Mouse (Mus musculus): Measurements from ENCODE around the gene Olfr159. TPM values are rescaled to one million over a fixed set of nuclear protein-coding genes. Genes with fewer than 3 reads are reported as not detected.
A peak's percentile ranks its signal among the peaks of the same experiment; 100 is the strongest.

Olfr159 gene
- polyA plus RNA-seq, 1 experiment from 2014 or later: not detected

DNA sequence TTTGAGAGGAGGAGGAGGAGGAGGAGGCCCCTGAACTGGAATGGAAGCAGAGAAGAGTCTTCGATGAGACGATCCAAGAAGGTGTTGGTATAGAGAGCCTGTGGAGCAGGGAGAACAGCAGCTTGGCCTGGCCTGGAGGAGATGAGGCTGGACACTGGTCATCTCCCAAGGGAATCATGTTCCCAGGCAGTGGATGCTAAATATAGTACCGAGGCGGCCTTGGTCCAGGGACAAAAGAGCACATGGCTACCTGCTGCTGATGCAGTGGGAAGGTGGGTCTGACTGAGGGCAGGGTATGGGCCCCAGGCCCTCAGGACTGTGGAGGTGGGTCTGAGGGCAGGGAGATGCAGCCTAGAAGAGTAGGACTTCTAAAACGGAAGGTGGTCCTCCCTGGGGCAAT, 37.6 kb downstream of the Olfr159 start:
- H3K9me3 ChIP-seq (ENCODE audit: control insufficient read depth, low read length): no peaks in the 10 kb centered on the region
- no peak overlapping the region for H3K9ac ChIP-seq (replicated peaks; ENCODE audit: low read depth, low read length)
- H3K27ac ChIP-seq (ENCODE audit: low read length): no peak overlapping the region
- no peak overlapping the region for H3K4me2 ChIP-seq (ENCODE audit: low read length)
- no peaks in the 10 kb centered on the region for H3K36me3 ChIP-seq (ENCODE audit: control insufficient read depth, insufficient read depth)
- no peaks in the 10 kb centered on the region for H3K4me1 ChIP-seq (replicated peaks; ENCODE audit: control insufficient read depth, insufficient read depth, low read length)
- H3K27me3 ChIP-seq (replicated peaks; ENCODE audit: control insufficient read depth, insufficient read depth, low read length): no peaks in the 10 kb centered on the region
- WGBS: 78% methylated on average over 5 of the region's 5 CpGs
- ATAC-seq: no peak
- H3K4me3 ChIP-seq (replicated peaks; ENCODE audit: low read length): no peak overlapping the region

DNA sequence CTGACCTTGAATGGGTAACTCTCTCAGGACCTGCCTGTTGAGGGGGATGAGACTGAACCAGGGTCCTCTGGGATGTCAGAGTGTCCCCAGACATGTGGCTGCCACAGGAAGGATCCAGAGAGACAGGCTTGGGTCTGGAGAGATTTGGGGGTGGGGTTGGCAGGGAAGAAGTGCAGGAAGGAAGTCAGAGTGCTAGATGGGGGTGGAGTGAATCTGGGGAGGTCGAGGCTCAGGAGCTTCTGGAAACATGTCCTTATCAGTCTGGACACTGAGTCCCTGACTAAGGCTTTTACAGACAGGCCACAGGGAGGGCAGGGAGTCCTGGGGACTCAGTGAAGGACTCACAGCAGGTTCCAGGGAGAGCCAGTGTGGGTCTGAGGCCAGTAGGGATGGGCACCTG, 38.6 kb downstream of the Olfr159 start:
- no peak overlapping the region for H3K4me2 ChIP-seq (ENCODE audit: low read length)
- H3K9me3 ChIP-seq (ENCODE audit: control insufficient read depth, low read length): no peaks in the 10 kb centered on the region
- no peak overlapping the region for H3K4me3 ChIP-seq (replicated peaks; ENCODE audit: low read length)
- ATAC-seq: no peak
- no peaks in the 10 kb centered on the region for H3K36me3 ChIP-seq (ENCODE audit: control insufficient read depth, insufficient read depth)
- no peak overlapping the region for H3K27ac ChIP-seq (ENCODE audit: low read length)
- H3K9ac ChIP-seq (replicated peaks; ENCODE audit: low read depth, low read length): no peak overlapping the region
- no peaks in the 10 kb centered on the region for H3K4me1 ChIP-seq (replicated peaks; ENCODE audit: control insufficient read depth, insufficient read depth, low read length)
- no peaks in the 10 kb centered on the region for H3K27me3 ChIP-seq (replicated peaks; ENCODE audit: control insufficient read depth, insufficient read depth, low read length)
- WGBS: 7% methylated on average over 1 of the region's 1 CpGs

GRCm38 (mm10) chr4:43730750-43731297, 40.0 kb downstream of the Olfr159 start:
- no peak overlapping the region for H3K9ac ChIP-seq (replicated peaks; ENCODE audit: low read depth, low read length)
- ATAC-seq: no peak
- H3K36me3 ChIP-seq (ENCODE audit: control insufficient read depth, insufficient read depth): no peaks in the 10 kb centered on the region
- H3K4me1 ChIP-seq (replicated peaks; ENCODE audit: control insufficient read depth, insufficient read depth, low read length): no peaks in the 10 kb centered on the region
- H3K4me2 ChIP-seq (ENCODE audit: low read length): no peak overlapping the region
- H3K27me3 ChIP-seq (replicated peaks; ENCODE audit: control insufficient read depth, insufficient read depth, low read length): no peaks in the 10 kb centered on the region
- H3K4me3 ChIP-seq (replicated peaks; ENCODE audit: low read length): no peak overlapping the region
- no peak overlapping the region for H3K27ac ChIP-seq (ENCODE audit: low read length)
- WGBS: 78% methylated on average over 21 of the region's 21 CpGs
- H3K9me3 ChIP-seq (ENCODE audit: control insufficient read depth, low read length): no peaks in the 10 kb centered on the region

GRCm38 (mm10) chr4:43729794-43730550, 40.8 kb downstream of the Olfr159 start, which contains the start of gene Spaar:
Gene Spaar (plus strand): TSS chr4:43730034.
- no peaks in the 10 kb centered on the region for H3K4me1 ChIP-seq (replicated peaks; ENCODE audit: control insufficient read depth, insufficient read depth, low read length)
- ATAC-seq: no peak
- no peak within 1 kb of the TSS for H3K27ac ChIP-seq (ENCODE audit: low read length)
- no peak within 1 kb of the TSS for H3K4me2 ChIP-seq (ENCODE audit: low read length)
- H3K4me3 ChIP-seq (replicated peaks; ENCODE audit: low read length): no peak within 1 kb of the TSS
- no peaks in the 10 kb centered on the region for H3K9me3 ChIP-seq (ENCODE audit: control insufficient read depth, low read length)
- no peaks in the 10 kb centered on the region for H3K36me3 ChIP-seq (ENCODE audit: control insufficient read depth, insufficient read depth)
- 79% methylated on average over 14 of the region's 14 CpGs for WGBS
- H3K27me3 ChIP-seq (replicated peaks; ENCODE audit: control insufficient read depth, insufficient read depth, low read length): no peaks in the 10 kb centered on the region
- H3K9ac ChIP-seq (replicated peaks; ENCODE audit: low read depth, low read length): no peak within 1 kb of the TSS

- H3K27me3 ChIP-seq (replicated peaks; ENCODE audit: control insufficient read depth, insufficient read depth, low read length): no peaks in the 10 kb centered on the region
- H3K4me3 ChIP-seq (replicated peaks; ENCODE audit: low read length): no peak overlapping the region
- ATAC-seq: no peak
- no peak overlapping the region for H3K9ac ChIP-seq (replicated peaks; ENCODE audit: low read depth, low read length)
- H3K4me1 ChIP-seq (replicated peaks; ENCODE audit: control insufficient read depth, insufficient read depth, low read length): no peaks in the 10 kb centered on the region
- no peaks in the 10 kb centered on the region for H3K36me3 ChIP-seq (ENCODE audit: control insufficient read depth, insufficient read depth)
- WGBS: 87% methylated on average over 3 of the region's 3 CpGs
- no peaks in the 10 kb centered on the region for H3K9me3 ChIP-seq (ENCODE audit: control insufficient read depth, low read length)
- no peak overlapping the region for H3K27ac ChIP-seq (ENCODE audit: low read length)
- no peak overlapping the region for H3K4me2 ChIP-seq (ENCODE audit: low read length)
Observed at GRCm38 (mm10) chr4:43729126-43729525, 41.7 kb downstream of the Olfr159 start.

GRCm38 (mm10) chr4:43728576-43728954, 42.2 kb downstream of the Olfr159 start:
- Histone ChIP-seq H3K27me3 (replicated peaks; ENCODE audit: control insufficient read depth, insufficient read depth, low read length) (no peaks in the 10 kb centered on the region), H3K9me3 (ENCODE audit: control insufficient read depth, low read length) (no peaks in the 10 kb centered on the region), H3K4me3 (replicated peaks; ENCODE audit: low read length) (no peak overlapping the region), H3K4me1 (replicated peaks; ENCODE audit: control insufficient read depth, insufficient read depth, low read length) (no peaks in the 10 kb centered on the region), H3K27ac (ENCODE audit: low read length) (no peak overlapping the region), H3K4me2 (ENCODE audit: low read length) (no peak overlapping the region), H3K36me3 (ENCODE audit: control insufficient read depth, insufficient read depth) (no peaks in the 10 kb centered on the region), H3K9ac (replicated peaks; ENCODE audit: low read depth, low read length) (no peak overlapping the region)
- 70% methylated on average over 5 of the region's 5 CpGs for WGBS
- ATAC-seq: no peak

GRCm38 (mm10) chr4:43727718-43728575, 42.9 kb downstream of the Olfr159 start:
- WGBS: 67% methylated on average over 7 of the region's 7 CpGs
- Histone ChIP-seq H3K9me3 (ENCODE audit: control insufficient read depth, low read length) (no peaks in the 10 kb centered on the region), H3K27ac (ENCODE audit: low read length) (0 out of 2 replicates have a peak overlapping the region, but pooled peaks have one; percentile 10), H3K9ac (replicated peaks; ENCODE audit: low read depth, low read length) (no peak overlapping the region), H3K4me2 (ENCODE audit: low read length) (no peak overlapping the region), H3K4me1 (replicated peaks; ENCODE audit: control insufficient read depth, insufficient read depth, low read length) (no peaks in the 10 kb centered on the region), H3K4me3 (replicated peaks; ENCODE audit: low read length) (no peak overlapping the region), H3K36me3 (ENCODE audit: control insufficient read depth, insufficient read depth) (no peaks in the 10 kb centered on the region), H3K27me3 (replicated peaks; ENCODE audit: control insufficient read depth, insufficient read depth, low read length) (no peaks in the 10 kb centered on the region)
- no peak for ATAC-seq

DNA sequence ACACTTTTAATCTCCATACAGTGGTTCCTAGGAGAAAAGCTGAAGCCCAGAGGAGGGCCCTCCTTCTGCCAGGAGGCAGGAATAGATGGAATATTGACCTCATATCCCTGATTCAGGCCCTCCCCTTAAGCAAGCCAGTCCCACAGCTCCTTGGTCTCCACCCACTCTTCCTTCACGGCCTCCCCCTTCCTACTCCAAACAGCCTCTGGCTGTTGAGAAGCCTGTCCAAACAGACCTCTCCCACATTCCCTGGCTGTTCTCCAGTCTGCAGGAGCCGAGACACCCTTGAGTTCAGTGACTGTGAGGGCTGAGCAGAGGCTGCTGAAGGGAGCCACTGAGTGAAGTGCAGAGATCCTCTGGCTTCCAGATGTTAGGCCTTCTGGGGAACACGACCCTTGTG, 43.8 kb downstream of the Olfr159 start, which contains the start of gene Hrct1:
TSS of gene Hrct1 (plus strand) at position 194 of the 400 bp plus-strand sequence.
- Histone ChIP-seq H3K9ac (replicated peaks; ENCODE audit: low read depth, low read length) (no peak within 1 kb of the TSS), H3K4me1 (replicated peaks; ENCODE audit: control insufficient read depth, insufficient read depth, low read length) (peaks cover 2% of the 10 kb centered on the region; the same call in 1 of the 2 replicates), H3K27me3 (replicated peaks; ENCODE audit: control insufficient read depth, insufficient read depth, low read length) (no peaks in the 10 kb centered on the region), H3K9me3 (ENCODE audit: control insufficient read depth, low read length) (no peaks in the 10 kb centered on the region), H3K27ac (ENCODE audit: low read length) (0 out of 2 replicates have a peak within 1 kb of the TSS, but pooled peaks have one; percentile 10), H3K36me3 (ENCODE audit: control insufficient read depth, insufficient read depth) (no peaks in the 10 kb centered on the region), H3K4me2 (ENCODE audit: low read length) (no peak within 1 kb of the TSS), H3K4me3 (replicated peaks; ENCODE audit: low read length) (no peak within 1 kb of the TSS)
- 54% methylated on average over 3 of the region's 3 CpGs for WGBS
- ATAC-seq: no peak

All from forebrain, embryonic 16.5 days (tissue).